Mouse (Mus musculus) liver, postnatal 0 days (tissue): Measurements from ENCODE around the gene Glyatl3.

Experiments
- CTCF ChIP-seq: sonication (generic); IDR thresholded peaks from 2 replicates; pipeline ENCODE4 v1.5.1; 2016; ENCODE audit warnings: antibody characterized with exemption, low read depth
- EP300 ChIP-seq: IDR thresholded peaks from 2 replicates; pipeline ENCODE4 v1.6.1; 2016; ENCODE audit warnings: antibody characterized with exemption, low read depth, mild to moderate bottlenecking

- TF ChIP-seq CTCF (no peak), EP300 (no peak)
These were observed 36.4 kb downstream of the Glyatl3 start for GRCm38 (mm10) chr17:40877741-40878140.
